Mouse (Mus musculus) neural tube, embryonic 12.5 days (tissue): ENCODE measurements at regions not wholly inside any gene's neighbourhood (a gene's known extent, or its start where the extent isn't known, plus 50 kb on each side); places are given as distances from the start of the nearest gene placed in this dataset.

Source experiments
- ATAC-seq: fragments of 200-750 bp; cut with Nextera tagmentation; 2 replicates; pipeline ENCODE4 v1.8.0; 2017; ENCODE audit warnings: low read depth, mild to moderate bottlenecking, moderate TSS enrichment, moderate library complexity; ENCODE audit not compliant: low FRiP score
- H3K27ac ChIP-seq: fragments of 300-500 bp; sonication (generic); 2 replicates; pipeline ENCODE4 v1.5.1; 2016
- H3K27me3 ChIP-seq: fragments of 300-500 bp; sonication (generic); replicated peaks from 2 replicates; pipeline ENCODE4 v1.6.1; 2016; ENCODE audit warnings: mild to moderate bottlenecking
- H3K36me3 ChIP-seq: fragments of 300-500 bp; sonication (generic); 2 replicates; pipeline ENCODE4 v1.6.1; 2016; ENCODE audit warnings: mild to moderate bottlenecking
- H3K4me1 ChIP-seq: fragments of 300-500 bp; sonication (generic); 2 replicates; pipeline ENCODE4 v1.6.1; 2016
- H3K4me2 ChIP-seq: fragments of 300-500 bp; sonication (generic); replicated peaks from 2 replicates; pipeline ENCODE4 v1.6.1; 2016; ENCODE audit warnings: mild to moderate bottlenecking
- H3K4me3 ChIP-seq: fragments of 300-500 bp; sonication (generic); 2 replicates; pipeline ENCODE4 v1.5.1; 2016
- H3K9ac ChIP-seq: fragments of 300-500 bp; sonication (generic); 2 replicates; pipeline ENCODE4 v1.6.1; 2016; ENCODE audit warnings: mild to moderate bottlenecking
- H3K9me3 ChIP-seq: fragments of 300-500 bp; sonication (generic); 2 replicates; pipeline ENCODE4 v1.6.1; 2016; ENCODE audit warnings: mild to moderate bottlenecking
- WGBS: fragments of 180-500 bp; shearing (Covaris S2); methylation state at CpG from one replicate; pipeline ENCODE4 v1.1.7; 2016; 5-methylcytosine and 5-hydroxymethylcytosine counted together

- no peak overlapping the region for H3K4me3 ChIP-seq
- no peaks in the 10 kb centered on the region for H3K4me1 ChIP-seq
- H3K4me2 ChIP-seq: no peak overlapping the region
- no peaks in the 10 kb centered on the region for H3K36me3 ChIP-seq
- no peak overlapping the region for H3K9ac ChIP-seq
- 86% methylated on average over 5 of the region's 5 CpGs for WGBS
- no peaks in the 10 kb centered on the region for H3K9me3 ChIP-seq
- ATAC-seq: no peak
- H3K27ac ChIP-seq: no peak overlapping the region
- H3K27me3 ChIP-seq: no peaks in the 10 kb centered on the region
Measured at GRCm38 (mm10) chr9:84828934-84829333, 483.6 kb upstream of the Gm11114 start.

- 76% methylated on average over 2 of the region's 2 CpGs for WGBS
- no peaks in the 10 kb centered on the region for H3K4me1 ChIP-seq
- no peak overlapping the region for H3K9ac ChIP-seq
- no peaks in the 10 kb centered on the region for H3K9me3 ChIP-seq
- H3K27ac ChIP-seq: no peak overlapping the region
- no peak overlapping the region for H3K4me3 ChIP-seq
- no peaks in the 10 kb centered on the region for H3K36me3 ChIP-seq
- no peak for ATAC-seq
- H3K27me3 ChIP-seq: no peaks in the 10 kb centered on the region
- H3K4me2 ChIP-seq: no peak overlapping the region
Measured at GRCm38 (mm10) chr9:84830639-84831038, 481.9 kb upstream of the Gm11114 start.

- Histone ChIP-seq H3K9me3 (no peaks in the 10 kb centered on the region), H3K27ac (no peak overlapping the region), H3K9ac (no peak overlapping the region), H3K27me3 (no peaks in the 10 kb centered on the region), H3K4me1 (no peaks in the 10 kb centered on the region), H3K4me2 (no peak overlapping the region), H3K4me3 (no peak overlapping the region), H3K36me3 (no peaks in the 10 kb centered on the region)
- no peak for ATAC-seq
- 82% methylated on average over 1 of the region's 1 CpGs for WGBS
Measured at GRCm38 (mm10) chr9:84837498-84837897, 475.1 kb upstream of the Gm11114 start.

- no peak overlapping the region for H3K4me2 ChIP-seq
- no peaks in the 10 kb centered on the region for H3K4me1 ChIP-seq
- ATAC-seq: no peak
- no peaks in the 10 kb centered on the region for H3K27me3 ChIP-seq
- no peak overlapping the region for H3K4me3 ChIP-seq
- no peaks in the 10 kb centered on the region for H3K36me3 ChIP-seq
- H3K9me3 ChIP-seq: no peaks in the 10 kb centered on the region
- no peak overlapping the region for H3K27ac ChIP-seq
- no peak overlapping the region for H3K9ac ChIP-seq
Measured at GRCm38 (mm10) chr9:84844021-84844420, 468.6 kb upstream of the Gm11114 start.

GRCm38 (mm10) chr9:84861600-84861999 is 451.0 kb upstream of the Gm11114 start:
- no peak overlapping the region for H3K27ac ChIP-seq
- no peaks in the 10 kb centered on the region for H3K4me1 ChIP-seq
- H3K9ac ChIP-seq: no peak overlapping the region
- 74% methylated on average over 6 of the region's 6 CpGs for WGBS
- H3K36me3 ChIP-seq: no peaks in the 10 kb centered on the region
- no peaks in the 10 kb centered on the region for H3K27me3 ChIP-seq
- no peak for ATAC-seq
- H3K4me2 ChIP-seq: no peak overlapping the region
- H3K4me3 ChIP-seq: no peak overlapping the region
- no peaks in the 10 kb centered on the region for H3K9me3 ChIP-seq

GRCm38 (mm10) chr9:84863431-84863830 is 449.1 kb upstream of the Gm11114 start:
- Histone ChIP-seq H3K9me3 (no peaks in the 10 kb centered on the region), H3K27me3 (no peaks in the 10 kb centered on the region), H3K36me3 (no peaks in the 10 kb centered on the region), H3K4me2 (no peak overlapping the region), H3K4me3 (no peak overlapping the region), H3K4me1 (no peaks in the 10 kb centered on the region), H3K9ac (no peak overlapping the region), H3K27ac (no peak overlapping the region)
- no peak for ATAC-seq
- WGBS: 86% methylated on average over 5 of the region's 5 CpGs

GRCm38 (mm10) chr9:84894148-84894547 is 418.4 kb upstream of the Gm11114 start:
- no peaks in the 10 kb centered on the region for H3K4me1 ChIP-seq
- 67% methylated on average over 2 of the region's 2 CpGs for WGBS
- H3K27me3 ChIP-seq: no peaks in the 10 kb centered on the region
- no peaks in the 10 kb centered on the region for H3K9me3 ChIP-seq
- no peak overlapping the region for H3K27ac ChIP-seq
- ATAC-seq: no peak
- no peak overlapping the region for H3K9ac ChIP-seq
- H3K4me3 ChIP-seq: no peak overlapping the region
- H3K36me3 ChIP-seq: no peaks in the 10 kb centered on the region
- H3K4me2 ChIP-seq: no peak overlapping the region

GRCm38 (mm10) chr9:84896073-84896472 is 416.5 kb upstream of the Gm11114 start:
- no peaks in the 10 kb centered on the region for H3K4me1 ChIP-seq
- WGBS: 53% methylated on average over 2 of the region's 2 CpGs
- no peak for ATAC-seq

GRCm38 (mm10) chr9:84900643-84901042 is 411.9 kb upstream of the Gm11114 start:
- no peak overlapping the region for H3K4me2 ChIP-seq
- no peaks in the 10 kb centered on the region for H3K9me3 ChIP-seq
- H3K27me3 ChIP-seq: no peaks in the 10 kb centered on the region
- no peak overlapping the region for H3K4me3 ChIP-seq
- H3K36me3 ChIP-seq: no peaks in the 10 kb centered on the region
- H3K9ac ChIP-seq: no peak overlapping the region
- H3K27ac ChIP-seq: no peak overlapping the region
- no peak for ATAC-seq
- WGBS: 70% methylated on average over 2 of the region's 2 CpGs
- no peaks in the 10 kb centered on the region for H3K4me1 ChIP-seq

More at GRCm38 (mm10) chr9:84896073-84896472, 416.5 kb upstream of the Gm11114 start:
- Histone ChIP-seq H3K9ac (no peak overlapping the region), H3K4me2 (no peak overlapping the region), H3K36me3 (no peaks in the 10 kb centered on the region), H3K9me3 (no peaks in the 10 kb centered on the region), H3K27ac (no peak overlapping the region), H3K4me3 (no peak overlapping the region), H3K27me3 (no peaks in the 10 kb centered on the region)

GRCm38 (mm10) chr9:84906244-84906643 is 406.3 kb upstream of the Gm11114 start:
- Histone ChIP-seq H3K27me3 (no peaks in the 10 kb centered on the region), H3K4me1 (no peaks in the 10 kb centered on the region), H3K9me3 (no peaks in the 10 kb centered on the region), H3K4me3 (no peak overlapping the region), H3K27ac (no peak overlapping the region), H3K9ac (no peak overlapping the region), H3K36me3 (no peaks in the 10 kb centered on the region), H3K4me2 (no peak overlapping the region)
- no peak for ATAC-seq
- 61% methylated on average over 3 of the region's 3 CpGs for WGBS

GRCm38 (mm10) chr9:84913321-84913720 is 399.3 kb upstream of the Gm11114 start:
- ATAC-seq: no peak
- no peaks in the 10 kb centered on the region for H3K36me3 ChIP-seq
- no peaks in the 10 kb centered on the region for H3K27me3 ChIP-seq
- H3K9ac ChIP-seq: no peak overlapping the region
- WGBS: 83% methylated on average over 1 of the region's 1 CpGs
- no peak overlapping the region for H3K4me2 ChIP-seq
- H3K9me3 ChIP-seq: no peaks in the 10 kb centered on the region
- no peak overlapping the region for H3K27ac ChIP-seq
- H3K4me1 ChIP-seq: no peaks in the 10 kb centered on the region
- no peak overlapping the region for H3K4me3 ChIP-seq

GRCm38 (mm10) chr9:84922306-84922705 is 390.3 kb upstream of the Gm11114 start:
- WGBS: 78% methylated on average over 4 of the region's 4 CpGs
- no peak overlapping the region for H3K27ac ChIP-seq
- H3K36me3 ChIP-seq: no peaks in the 10 kb centered on the region
- no peaks in the 10 kb centered on the region for H3K27me3 ChIP-seq
- H3K4me2 ChIP-seq: no peak overlapping the region
- H3K4me3 ChIP-seq: no peak overlapping the region
- H3K4me1 ChIP-seq: no peaks in the 10 kb centered on the region
- H3K9me3 ChIP-seq: no peaks in the 10 kb centered on the region
- no peak for ATAC-seq
- H3K9ac ChIP-seq: no peak overlapping the region

GRCm38 (mm10) chr9:84923966-84924365 is 388.6 kb upstream of the Gm11114 start:
- ATAC-seq: no peak
- H3K4me2 ChIP-seq: no peak overlapping the region
- no peak overlapping the region for H3K27ac ChIP-seq
- H3K36me3 ChIP-seq: no peaks in the 10 kb centered on the region
- 88% methylated on average over 8 of the region's 8 CpGs for whole genome bisulfite sequencing
- H3K4me3 ChIP-seq: no peak overlapping the region
- no peaks in the 10 kb centered on the region for H3K9me3 ChIP-seq
- no peaks in the 10 kb centered on the region for H3K27me3 ChIP-seq
- H3K4me1 ChIP-seq: no peaks in the 10 kb centered on the region
- H3K9ac ChIP-seq: no peak overlapping the region
